Mouse (Mus musculus): ENCODE data around the gene Gm17428.

- TF ChIP-seq CTCF (conservative IDR thresholded peaks at IDR 0.05; ENCODE audit: low read length): no peak
- no peak for TF ChIP-seq POU5F1 (IDR thresholded peaks at IDR 0.05; ENCODE audit: borderline replicate concordance, low read length)
Observed at GRCm38 (mm10) chr14:54992196-54992595, 15.5 kb downstream of the Gm17428 start.
